Mouse (Mus musculus) NIH3T3 (cell line): Measurements from ENCODE around the gene Card9.

ENCODE experiments used
- DNase-seq: peaks from one replicate; pipeline ENCODE4 v3.0.0-alpha.2; 2012; ENCODE audit warnings: low read depth

The Card9 gene

GRCm38 (mm10) chr2:26304711-26305110 lies 56.0 kb downstream of the Card9 start:
- no peak for DNase-seq
